Mouse (Mus musculus): ENCODE data around the gene Gm10638. TPM values are rescaled to one million over a fixed set of nuclear protein-coding genes. Genes with fewer than 3 reads are reported as not detected.
A peak's percentile ranks its signal among the peaks of the same experiment; 100 is the strongest.

Gene Gm10638
- total RNA-seq, 2 experiments from 2014 or later, result 2.8 to 4.1 TPM

GRCm38 (mm10) chr8:86787891-86788420 is 42.5 kb downstream of the Gm10638 start:
- DNase-seq, result peak; percentile 69

- DNase-seq, result no peak
Measured at GRCm38 (mm10) chr8:86789576-86789975, 44.1 kb downstream of the Gm10638 start.

- DNase-seq, result no peak
Measured at GRCm38 (mm10) chr8:86791542-86791941, 46.0 kb downstream of the Gm10638 start.

- DNase-seq, result no peak
Measured at GRCm38 (mm10) chr8:86794716-86795115, 49.2 kb downstream of the Gm10638 start.

Other genes starting within 250 kb of the Gm10638 start
- gene Abcc12, start 165.0 kb upstream of the Gm10638 start, total RNA-seq (2021), result under 1 TPM in 1 of 2 experiments, not detected in 1; 0.16 TPM
- gene Lonp2, start 121.7 kb upstream of the Gm10638 start, total RNA-seq (2021), result 10 to 100 TPM; 41.8 to 46.5 TPM
- 10 to 100 TPM in 1 of 2 experiments, 1 to 10 TPM in 1; 7.7 to 10.4 TPM for gene Siah1a, start 235 bp downstream of the Gm10638 start, total RNA-seq (2021)
- gene N4bp1, start 139.6 kb downstream of the Gm10638 start, total RNA-seq (2021), result 10 to 100 TPM; 14.3 to 14.9 TPM